Mouse (Mus musculus): ENCODE results near the gene Hoxb4. TPM values are rescaled to one million over a fixed set of nuclear protein-coding genes. Genes with fewer than 3 reads are reported as not detected.

The Hoxb4 gene
- total RNA-seq (2021): not detected

DNA sequence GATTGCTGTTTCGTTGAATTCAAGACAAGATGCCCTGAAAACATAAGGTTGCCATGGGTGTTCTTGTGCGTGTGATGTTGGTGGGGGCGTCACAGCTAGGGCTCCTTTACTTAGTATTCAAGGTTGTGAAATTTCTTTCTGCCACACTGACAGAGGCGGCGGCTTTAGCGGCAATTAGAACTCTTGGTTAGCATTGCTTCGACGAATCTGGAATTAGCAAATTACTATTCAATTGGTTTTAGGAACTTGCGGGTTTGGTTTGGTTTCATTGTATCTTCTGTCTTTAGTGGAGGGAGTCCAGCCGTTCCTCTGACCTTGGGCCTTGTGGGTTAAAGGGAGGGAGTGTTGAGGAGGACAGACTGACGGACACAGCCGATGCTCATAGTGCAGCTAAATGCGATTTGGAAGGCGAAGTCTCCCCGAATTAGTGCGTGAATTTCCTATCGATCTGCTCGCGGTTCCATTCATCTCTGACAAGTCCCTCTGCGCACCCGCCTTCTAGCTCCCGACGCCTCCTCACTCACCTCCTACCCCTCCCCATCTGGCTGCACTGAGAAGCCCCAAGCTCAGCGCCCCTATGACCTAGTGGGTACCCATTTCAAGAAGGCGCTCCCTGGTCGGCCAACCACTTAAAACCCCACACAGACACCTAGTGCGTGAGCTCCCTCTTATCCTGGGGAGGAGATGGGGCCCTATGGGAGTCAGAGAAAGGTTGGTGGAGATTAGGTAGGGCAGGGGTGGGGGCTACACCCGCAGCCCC lies at the start of gene Hoxb4:
Gene Hoxb4, plus strand, starts transcription at position 660 of the 760 bp plus-strand sequence.
- no peak for DNase-seq

DNA sequence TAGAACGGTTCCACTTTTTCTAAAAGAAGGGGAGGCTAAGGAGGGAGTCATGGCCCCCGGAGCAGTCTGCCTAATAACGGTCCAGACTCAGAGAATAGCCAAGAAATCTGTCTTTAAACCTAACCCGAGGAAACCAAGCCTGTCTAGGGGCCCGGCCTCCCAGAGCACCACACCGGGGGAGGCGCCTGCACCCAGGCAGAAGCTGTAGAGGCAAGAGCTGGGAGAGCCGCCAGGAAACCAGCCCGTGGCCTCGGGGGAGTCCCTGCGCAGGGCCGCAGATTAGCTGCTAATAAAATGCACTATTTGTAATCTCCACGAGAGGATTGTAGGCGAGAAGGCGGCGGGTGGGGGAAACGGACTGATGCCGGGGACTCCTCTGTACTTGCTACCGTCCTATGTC lies 48.2 kb upstream of the Hoxb4 start:
- no peak for DNase-seq

DNA sequence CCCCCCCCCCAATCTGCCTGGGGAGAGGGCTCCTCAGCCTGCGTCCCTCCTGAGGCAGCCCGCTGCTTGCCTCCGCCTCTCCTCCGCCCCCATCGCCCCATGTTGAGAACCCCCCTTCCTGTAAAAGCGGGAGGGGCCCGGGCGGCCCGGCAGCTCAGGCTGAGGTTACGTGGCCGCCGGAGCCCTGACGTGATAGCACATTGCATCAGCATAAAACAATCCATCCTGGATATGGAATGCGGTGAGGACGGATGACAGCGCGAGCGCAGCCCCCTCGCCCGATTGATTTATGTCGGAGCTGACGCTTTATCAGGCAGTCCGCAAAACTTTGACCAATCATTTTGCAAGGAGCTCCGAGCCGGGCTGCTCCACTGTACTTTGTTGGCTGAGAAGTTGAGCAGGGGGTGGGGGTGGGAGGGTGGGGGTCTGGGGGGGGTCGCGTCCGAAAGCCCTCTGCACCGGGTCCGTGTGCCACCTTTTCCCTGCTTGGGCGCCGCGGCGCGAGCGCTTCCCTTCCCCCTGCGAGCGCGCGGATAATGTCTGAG lies 47.0 kb upstream of the Hoxb4 start, which contains the start of gene Hoxb9:
Gene Hoxb9, plus strand, starts transcription at position 462 of the 545 bp plus-strand sequence.
- no peak for DNase-seq

DNA sequence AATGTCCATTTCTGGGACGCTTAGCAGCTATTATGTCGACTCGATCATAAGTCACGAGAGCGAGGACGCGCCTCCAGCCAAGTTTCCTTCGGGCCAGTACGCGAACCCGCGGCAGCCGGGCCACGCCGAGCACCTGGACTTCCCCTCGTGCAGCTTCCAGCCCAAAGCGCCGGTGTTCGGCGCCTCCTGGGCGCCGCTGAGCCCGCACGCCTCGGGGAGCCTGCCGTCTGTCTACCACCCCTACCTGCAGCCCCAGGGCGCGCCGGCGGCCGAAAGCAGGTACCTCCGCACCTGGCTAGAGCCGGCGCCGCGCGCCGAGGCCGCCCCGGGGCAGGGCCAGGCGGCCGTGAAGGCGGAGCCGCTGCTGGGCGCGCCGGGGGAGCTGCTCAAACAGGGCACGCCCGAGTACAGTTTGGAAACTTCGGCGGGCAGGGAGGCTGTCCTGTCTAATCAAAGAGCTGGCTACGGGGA lies 46.5 kb upstream of the Hoxb4 start:
- no peak for DNase-seq

DNA sequence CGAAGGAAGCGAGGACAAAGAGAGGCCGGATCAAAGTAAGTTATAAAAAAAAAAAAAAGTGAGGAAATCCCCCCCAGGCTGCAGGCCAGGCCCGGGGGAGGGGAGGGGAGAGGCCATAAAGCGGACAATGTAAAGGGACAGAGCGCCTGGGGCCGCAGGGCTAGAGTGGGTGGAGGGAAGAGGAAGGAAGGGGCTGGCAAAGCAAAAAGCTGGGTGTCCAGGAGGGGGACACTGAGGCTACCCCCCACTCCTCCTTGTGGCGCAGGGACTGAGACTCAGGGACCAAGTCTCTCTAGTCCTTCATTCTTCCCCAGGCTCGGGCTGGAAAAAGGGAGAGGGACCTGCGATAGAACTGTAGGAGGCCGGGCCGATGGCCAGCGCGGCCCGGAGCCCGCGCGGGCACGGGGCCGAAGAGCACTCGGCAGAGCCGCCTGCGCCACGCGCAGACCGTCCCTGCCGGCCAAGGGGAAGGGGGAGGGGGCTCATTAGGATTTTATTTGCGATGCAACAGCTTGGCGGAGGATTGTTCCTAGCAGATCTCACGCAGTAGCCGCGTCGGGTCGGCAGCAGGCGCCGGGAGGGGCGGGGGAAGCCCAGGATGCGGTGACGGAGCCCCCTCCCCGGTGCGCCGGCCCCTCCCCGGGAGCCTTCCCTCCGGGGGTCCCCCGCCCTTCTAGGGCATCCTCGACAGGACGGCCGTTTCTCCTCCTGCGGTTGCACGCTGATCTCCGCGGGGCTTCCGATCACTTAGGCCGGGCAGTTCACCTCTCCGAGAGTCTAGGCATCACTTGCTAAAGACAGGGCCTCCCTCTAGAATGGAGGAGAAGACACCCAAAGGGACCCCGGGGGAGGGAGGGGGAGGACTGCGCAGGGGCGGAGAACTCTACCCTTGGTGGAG lies 45.8 kb upstream of the Hoxb4 start:
- DNase-seq: no peak

DNA sequence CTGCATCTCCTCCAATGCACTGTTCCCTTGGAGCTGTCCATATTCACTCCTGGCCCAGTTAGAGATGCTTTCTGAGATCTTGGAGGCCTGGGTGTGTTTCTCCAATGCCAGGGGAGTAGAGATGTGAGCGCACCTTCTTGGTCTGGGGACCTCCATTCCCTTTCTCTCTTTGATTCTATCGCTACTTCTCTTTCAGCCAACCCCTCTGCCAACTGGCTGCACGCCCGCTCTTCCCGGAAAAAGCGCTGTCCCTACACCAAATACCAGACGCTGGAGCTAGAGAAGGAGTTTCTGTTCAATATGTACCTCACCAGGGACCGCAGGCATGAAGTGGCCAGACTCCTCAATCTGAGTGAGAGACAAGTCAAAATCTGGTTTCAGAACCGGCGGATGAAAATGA lies 43.6 kb upstream of the Hoxb4 start:
- DNase-seq: no peak

DNA sequence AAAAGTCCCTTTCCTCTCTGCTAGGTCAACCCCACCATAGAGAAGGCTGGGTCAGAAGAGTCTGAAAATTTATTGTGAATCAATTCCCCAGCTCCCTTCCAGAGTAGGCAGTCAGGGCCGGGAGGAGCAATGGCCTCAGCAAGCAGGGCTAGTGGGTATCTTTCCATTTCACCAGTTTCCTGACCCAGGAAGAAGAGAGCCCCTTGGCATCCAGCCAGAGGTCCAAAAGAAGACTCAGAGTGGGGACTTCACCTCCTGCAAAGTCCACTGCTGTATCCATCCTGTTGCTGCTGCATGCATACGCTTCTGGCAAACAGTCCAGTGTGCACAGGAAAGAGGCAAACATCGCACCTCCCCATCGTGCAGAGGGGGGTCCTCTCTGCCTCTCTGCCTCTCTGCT lies 42.2 kb upstream of the Hoxb4 start:
- DNase-seq: no peak

DNA sequence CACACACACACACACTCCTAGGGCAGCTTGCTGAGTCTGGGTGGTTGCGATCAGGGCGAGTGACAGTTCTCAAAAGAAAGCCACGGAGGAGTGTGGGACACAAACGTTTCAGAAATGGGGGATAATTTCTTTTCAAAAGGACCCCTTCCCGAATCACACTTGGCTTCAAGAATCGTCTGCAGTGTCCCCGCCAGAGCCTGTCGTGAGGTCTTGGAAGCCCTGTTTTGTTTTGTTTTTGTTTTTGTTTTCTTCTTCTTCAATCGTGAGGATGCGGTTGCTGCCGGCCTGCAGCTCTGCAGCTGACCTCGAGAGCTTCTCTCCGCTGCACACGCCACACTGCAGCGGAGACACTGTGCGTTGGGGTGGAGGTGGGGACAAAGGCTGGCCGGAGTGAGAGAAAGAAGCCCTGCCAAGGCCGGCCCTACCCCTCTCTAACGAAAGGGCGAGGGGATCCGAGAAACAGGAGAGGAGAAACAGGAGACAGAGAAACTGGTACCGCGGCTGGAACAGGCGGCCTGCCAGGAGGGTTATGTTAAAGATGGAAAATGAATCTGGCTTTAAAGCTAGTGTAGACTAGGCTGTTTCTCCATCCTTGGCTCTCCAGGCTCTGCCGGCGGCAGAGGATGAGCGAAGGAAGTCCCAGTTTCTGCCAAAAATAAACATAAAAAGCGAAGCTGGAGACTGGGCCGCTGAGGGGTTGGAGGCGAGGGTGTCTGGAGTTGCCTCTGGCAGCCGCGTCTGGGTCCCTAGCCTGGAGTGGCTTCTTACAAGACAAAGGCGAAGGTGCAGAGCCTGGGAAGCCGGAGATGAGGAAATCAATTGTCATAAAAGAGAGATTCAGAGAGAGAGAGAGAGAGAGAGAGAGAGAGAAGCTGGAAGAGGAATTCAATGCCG lies 40.7 kb upstream of the Hoxb4 start:
- no peak for DNase-seq

DNA sequence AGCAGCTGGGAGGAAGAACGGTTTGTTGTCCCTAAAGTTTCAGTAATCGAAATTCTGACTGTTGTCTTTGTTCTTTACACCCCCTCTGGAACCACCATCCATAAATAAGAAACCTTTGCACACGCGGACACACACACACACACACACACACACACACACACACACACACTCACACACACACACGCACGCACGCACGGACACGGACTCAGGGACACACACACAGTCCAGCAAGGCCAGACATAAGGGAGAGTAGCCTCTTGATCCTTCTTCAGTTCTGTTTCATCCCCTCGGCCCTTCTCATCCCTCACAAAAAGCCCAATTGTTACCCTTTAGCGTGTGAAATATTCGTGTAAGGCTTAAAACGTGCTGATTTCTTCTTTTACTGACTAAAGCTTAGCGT lies 39.7 kb upstream of the Hoxb4 start:
- DNase-seq: no peak

DNA sequence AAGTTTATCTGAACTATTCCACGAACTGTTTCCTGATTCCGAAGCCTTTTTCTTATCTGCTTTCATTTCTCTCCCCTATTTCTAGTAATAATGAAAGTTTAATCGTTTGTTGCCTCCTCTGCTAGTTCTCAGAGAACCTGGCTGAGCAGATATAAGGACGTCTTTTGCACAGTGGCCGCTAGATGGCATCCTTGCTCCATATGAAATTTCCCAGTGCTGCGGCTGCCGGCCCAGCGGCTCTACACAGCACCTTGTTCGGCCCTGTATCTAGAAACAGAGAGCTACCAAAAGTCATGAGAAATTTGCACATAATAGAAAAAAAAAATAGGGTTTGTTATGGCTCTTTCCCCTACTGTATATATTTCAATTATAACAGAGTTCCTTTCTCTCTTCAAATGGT lies 39.3 kb upstream of the Hoxb4 start:
- peak; percentile 76 to 83 for DNase-seq

DNA sequence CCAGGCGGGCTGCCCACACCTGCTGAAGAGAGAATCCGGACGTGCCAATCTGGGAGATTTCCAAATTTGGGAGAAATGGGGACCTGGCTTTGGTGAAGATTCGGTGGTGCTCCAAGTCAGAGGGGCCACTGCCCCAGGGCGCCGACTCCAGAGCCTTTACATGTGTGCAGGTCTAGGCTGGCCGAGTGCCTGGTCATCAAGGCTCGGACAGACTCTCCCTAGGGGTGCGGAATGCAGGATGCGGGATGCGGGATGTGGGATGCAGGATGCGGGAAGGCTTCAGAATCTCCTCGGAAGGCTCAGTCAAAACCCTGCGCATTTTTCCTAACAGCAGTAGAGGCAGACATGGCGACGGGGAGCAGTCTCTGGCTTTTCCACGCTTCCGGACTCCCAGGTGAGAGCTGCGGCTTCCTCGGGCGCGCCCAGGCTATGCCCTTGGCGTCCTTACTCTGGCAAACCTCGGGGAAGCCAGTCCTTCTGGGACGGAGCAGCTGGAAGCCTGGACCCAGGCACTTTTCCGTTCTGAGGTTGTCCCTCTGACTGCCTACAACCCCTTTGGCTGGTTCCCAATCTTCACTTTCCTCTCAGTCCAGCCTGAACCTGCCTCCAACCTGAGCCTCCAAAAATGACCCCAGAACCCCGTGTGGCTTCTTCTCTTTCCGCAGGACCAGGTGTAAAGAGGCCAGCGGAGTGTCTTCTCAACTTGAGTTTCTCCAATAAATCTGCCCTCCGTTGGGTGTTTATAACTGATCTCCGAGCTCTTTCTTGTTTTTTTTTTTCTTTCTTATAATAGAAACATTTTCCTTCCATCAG lies 38.4 kb upstream of the Hoxb4 start:
- DNase-seq: no peak

DNA sequence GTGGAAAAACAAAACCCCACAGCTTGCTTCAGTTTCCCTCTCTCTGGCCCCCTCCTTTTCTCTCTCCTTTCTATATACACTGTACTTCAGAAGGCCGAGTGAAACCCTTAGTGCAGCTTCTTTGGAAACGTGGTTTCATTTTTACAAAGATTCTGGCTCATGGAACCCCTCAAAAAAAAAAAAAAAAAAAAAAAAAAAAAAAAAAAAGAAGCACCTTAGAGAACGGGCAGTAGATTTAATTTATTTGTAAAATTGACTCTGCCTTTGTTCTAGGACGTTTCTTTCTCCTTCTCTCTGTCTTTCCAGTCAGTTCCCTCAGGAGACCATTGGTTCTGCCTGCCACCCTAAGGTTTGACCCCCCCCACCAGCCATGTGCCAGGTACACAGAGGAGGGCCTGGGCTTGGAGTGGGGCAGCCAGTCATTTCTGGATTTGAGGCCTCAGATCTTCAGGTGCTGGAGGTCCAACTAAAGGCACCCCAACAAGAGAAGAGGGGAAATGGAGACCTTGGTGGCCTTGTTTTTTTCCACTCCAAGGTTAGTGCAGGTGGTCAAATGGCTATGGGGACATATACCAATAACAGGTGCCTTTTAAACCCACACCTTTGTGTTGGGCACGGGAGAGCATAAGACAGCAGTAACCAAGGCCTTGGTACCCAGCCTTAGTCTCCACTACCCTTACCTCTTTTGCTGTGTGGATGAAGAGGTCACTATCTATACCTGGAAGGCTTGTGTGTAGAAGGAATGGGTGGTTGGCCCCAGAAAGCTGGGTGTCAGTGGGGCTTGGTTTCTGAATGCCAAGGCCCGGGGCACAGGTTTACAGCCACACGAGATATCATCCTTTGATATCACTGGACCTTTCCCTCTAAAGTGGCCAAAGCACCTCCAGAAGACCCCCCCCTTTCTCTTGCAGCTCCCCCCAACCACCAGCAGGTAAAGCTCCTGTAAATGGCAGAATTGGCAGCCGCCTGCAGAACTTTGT lies 37.4 kb upstream of the Hoxb4 start:
- DNase-seq: no peak

DNA sequence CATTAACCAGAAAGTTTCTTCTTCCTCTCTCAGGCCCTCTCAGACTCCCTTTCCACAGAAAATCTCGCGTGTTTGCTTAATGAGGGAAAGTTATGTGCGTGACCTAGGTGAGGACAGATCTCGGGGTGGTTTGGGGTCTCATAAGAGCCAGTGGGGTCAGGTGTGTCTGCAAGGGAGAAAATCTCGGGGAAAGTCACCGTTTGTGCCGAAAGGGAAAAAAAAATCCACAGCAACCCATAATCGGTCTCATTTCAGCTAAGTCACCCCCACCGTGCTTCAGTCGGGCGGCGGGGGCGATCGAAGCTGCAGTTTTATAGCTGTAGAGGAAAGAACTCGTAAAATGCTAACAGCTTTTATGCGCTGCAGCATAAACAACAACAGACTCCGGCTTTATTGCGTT lies 36.7 kb upstream of the Hoxb4 start:
- no peak for DNase-seq

DNA sequence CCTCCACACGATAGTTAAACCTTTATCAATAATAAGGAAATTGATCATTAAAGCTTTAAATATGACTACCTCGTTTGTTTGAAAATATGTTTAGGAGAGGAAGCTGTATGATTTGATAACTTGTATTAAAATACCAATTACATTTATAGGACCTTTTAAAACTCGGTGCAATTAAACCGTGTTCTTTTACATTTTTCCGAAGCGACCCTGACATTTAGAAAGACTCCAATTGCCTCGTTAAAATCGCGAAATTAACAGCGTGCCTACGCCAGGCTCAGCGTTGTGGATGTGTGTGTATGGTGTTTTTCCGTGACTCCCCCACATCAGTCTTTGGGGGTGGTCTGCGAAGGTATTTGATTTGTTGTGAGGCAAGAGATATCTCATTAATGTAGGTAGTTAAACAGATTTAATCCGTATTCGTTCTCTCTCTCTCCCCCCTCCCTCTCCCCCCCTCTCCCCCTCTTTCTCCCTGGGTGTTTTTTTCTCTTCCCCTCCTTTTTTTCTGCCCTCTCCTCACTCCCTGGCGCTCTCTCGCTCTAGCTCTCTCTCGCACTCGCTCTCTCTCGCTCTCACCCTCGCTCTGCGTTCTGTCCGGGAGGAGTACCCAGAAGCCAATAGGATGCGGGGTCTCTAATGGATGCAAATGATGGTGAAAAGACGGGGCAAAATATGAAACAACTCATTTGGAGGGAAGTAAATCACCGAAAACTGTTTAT lies 36.1 kb upstream of the Hoxb4 start, which contains the start of gene Hoxb8:
Gene Hoxb8, plus strand, starts transcription at position 51 of the 716 bp plus-strand sequence.
- no peak for DNase-seq

DNA sequence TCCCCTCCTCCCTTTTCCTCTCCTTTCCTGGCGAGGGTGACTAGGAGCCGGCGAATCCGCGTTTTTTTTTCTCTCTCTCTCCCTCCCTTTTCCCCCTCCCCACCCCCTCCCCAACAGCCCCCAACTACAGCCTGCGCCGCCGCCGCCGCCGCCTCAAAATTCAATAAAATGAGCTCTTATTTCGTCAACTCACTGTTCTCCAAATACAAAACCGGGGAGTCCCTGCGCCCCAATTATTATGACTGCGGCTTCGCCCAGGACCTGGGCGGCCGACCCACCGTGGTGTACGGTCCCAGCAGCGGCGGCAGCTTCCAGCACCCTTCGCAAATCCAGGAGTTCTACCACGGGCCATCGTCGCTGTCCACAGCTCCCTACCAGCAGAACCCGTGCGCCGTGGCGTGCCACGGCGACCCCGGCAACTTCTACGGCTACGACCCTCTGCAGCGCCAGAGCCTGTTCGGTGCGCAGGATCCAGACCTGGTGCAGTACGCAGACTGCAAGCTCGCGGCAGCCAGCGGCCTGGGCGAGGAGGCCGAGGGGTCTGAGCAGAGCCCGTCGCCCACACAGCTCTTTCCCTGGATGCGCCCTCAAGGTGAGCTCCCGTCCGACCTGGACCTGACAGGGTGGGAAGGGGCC lies 35.2 kb upstream of the Hoxb4 start:
- no peak for DNase-seq

DNA sequence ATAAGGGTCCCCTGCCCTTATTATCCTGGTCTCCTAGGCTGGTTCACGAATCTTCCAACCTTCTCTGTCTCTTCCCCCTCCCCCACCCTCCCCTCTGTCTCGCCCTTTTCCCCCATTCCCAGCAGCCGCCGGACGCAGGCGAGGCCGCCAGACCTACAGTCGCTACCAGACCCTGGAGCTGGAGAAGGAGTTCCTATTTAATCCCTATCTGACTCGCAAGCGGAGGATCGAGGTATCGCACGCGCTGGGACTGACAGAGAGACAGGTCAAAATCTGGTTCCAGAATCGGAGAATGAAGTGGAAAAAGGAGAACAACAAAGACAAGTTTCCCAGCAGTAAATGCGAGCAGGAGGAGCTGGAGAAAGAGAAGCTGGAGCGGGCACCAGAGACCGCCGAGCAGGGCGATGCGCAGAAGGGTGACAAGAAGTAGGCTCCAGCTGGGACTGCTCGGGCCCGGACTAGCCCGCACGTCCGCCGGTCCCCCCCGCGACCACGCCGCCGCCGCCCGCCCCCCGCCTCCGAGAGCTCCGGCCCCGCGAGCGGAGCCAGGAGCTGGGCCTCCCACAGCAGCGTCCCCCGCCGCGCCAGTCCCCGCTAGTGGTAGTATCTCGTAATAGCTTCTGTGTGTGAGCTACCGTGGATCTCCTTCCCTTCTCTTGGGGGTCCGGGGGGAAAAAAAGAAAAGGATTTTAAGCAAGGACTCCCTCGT lies 33.9 kb upstream of the Hoxb4 start:
- DNase-seq: no peak

DNA sequence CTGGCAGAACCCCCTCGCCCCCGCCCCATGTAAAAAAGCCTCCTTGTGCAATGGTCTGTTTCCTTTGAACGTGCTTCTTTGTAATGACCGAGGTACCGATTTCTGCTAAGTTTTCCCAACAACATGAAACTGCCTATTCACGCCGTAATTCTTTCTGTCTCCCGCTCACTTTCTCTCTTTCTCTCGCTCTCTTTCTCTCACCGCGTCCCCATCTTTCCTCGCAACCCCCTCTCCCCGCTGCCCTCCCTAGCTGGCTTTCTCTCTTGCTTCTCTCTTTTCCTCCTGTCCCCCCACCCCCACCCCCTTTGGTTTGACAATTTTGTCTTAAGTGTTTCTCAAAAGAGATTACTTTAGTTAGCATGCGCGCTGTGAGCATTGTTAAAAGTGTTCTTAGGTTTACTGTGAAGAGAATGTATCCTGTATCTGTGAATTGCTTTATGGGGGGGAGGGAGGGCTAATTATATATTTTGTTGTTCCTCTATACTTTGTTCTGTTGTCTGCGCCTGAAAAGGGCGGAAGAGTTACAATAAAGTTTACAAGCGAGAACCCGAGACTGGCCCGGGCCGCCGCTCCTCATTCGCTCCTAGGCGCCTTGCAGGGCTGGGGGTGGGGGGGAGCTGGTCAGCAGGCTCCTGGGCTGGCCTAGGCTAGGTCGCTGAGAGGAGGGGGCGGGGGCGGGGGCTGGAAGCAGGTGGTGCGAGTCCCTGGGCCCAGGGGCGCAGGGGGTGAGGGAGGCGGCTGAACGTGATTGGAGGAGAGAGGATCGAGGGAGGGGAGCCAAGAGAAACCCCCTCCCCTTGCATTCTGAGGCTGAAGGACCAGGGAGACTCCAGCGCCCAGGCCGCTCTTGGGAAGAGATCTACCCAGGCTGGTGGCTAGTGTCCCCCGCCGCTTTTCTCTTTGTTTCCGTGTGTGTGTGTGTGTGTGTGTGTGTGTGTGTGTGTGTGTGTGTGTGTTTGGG lies 33.0 kb upstream of the Hoxb4 start:
- DNase-seq: no peak

Measured in layer of hippocampus, postnatal 36 days (tissue).